Mouse (Mus musculus) activated CD4-positive, CD25-positive, alpha-beta regulatory T cell, adult 4 months (primary cell): ENCODE measurements around the gene Ccdc169. TPM values are rescaled to one million over a fixed set of nuclear protein-coding genes. Genes with fewer than 3 reads are reported as not detected.
"Not testable (repeated sequence)": the region's sequence is repeated elsewhere in the genome, so short reads cannot be mapped to it uniquely, and the experiment has no call there.

ENCODE experiments used
- ATAC-seq: one replicate; pipeline ENCODE4 v1.8.0; 2017
- polyA plus RNA-seq, 2 experiments: library from polyadenylated mRNA; unstranded; fragments of 100-300 nt; shearing (Covaris generic); gene quantifications; one replicate each; pipeline ENCODE4 v1.2.1; 2017

The Ccdc169 gene
- polyA plus RNA-seq, 2 experiments from 2014 or later, result not detected

DNA sequence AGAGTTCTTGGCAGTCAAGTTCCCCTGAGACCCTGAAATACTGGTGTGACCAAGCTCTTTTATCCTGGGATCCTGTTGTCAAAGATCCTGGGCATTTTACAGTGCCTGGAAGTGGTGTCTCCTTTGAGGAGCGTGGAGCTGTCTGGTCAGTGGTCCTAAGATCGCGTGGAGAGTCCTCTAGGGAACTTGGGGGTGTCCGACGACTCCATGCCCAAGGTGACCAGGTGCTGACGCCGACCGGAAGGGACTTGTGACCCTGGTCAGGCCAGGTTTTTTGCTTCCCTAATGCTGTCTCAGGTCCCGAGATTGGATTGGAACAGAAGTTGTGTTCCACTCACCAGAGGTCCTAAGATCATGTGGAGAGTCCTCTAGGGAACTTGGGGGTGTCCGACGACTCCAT is 66.5 kb downstream of the Ccdc169 start:
- not testable (repeated sequence) for ATAC-seq

GRCm38 (mm10) chr3:55206413-55206812 is 69.3 kb downstream of the Ccdc169 start:
- ATAC-seq, result no peak

DNA sequence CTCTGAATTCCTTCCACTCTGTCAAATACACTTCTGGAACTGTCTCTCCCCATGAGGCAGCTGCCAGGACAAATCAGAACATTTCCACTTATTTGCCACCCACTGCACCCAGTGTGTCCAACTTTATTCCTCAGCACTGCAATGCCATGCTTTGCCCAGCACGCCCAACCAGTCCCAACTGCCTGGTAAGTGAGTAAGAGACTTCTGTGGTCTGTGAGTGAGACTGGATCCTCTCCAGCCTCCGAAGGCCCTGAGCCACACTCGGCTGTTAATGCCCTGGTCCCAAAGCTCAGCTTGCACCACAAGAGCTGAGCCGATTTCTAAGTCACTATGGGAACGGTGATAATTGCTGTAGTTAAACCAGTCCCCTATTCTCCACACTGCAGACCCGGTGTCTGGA is 70.5 kb downstream of the Ccdc169 start:
- ATAC-seq, result no peak

GRCm38 (mm10) chr3:55212254-55212653 is 75.1 kb downstream of the Ccdc169 start:
- ATAC-seq, result no peak

DNA sequence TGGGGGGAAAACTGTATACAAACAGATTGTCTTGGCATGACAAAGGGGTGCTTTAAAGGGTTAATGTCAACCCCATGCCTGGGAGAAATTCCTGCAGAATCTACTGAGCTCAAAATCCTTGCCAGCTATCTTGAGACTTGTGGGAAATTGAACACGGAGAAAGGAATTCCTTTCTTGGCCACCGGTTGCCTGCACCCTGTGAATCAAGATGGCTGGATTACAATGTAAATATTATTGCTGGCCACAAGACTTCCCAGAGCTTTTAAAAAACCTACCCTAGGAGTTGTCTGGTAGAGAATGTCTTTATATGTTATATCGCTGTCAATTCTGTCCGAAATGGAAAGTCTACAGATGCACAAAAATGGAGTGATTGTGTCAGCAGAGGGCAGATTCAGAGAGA is 76.6 kb downstream of the Ccdc169 start:
- ATAC-seq, result no peak

- no peak for ATAC-seq
Observed at GRCm38 (mm10) chr3:55214413-55214812, 77.3 kb downstream of the Ccdc169 start.

- no peak for ATAC-seq
Observed at GRCm38 (mm10) chr3:55222502-55222901, 85.4 kb downstream of the Ccdc169 start.

Other genes with a start within 250 kb of the Ccdc169 start
- gene Sertm1, start 221.5 kb upstream of the Ccdc169 start, polyA plus RNA-seq, result not detected
- not detected for gene Ccna1, start 81.8 kb upstream of the Ccdc169 start, polyA plus RNA-seq
- 10 to 100 TPM; 15.8 to 18.6 TPM for gene Spg20, start 25.2 kb upstream of the Ccdc169 start, polyA plus RNA-seq
- not detected for gene Sohlh2, start 44.7 kb downstream of the Ccdc169 start, polyA plus RNA-seq
- under 1 TPM; 0.12 to 0.87 TPM for gene Dclk1, start 105.0 kb downstream of the Ccdc169 start, polyA plus RNA-seq